Mouse (Mus musculus): ENCODE results near the gene Osbpl5.
A peak's percentile ranks its signal among the peaks of the same experiment; 100 is the strongest.
"Not testable (repeated sequence)": the region's sequence is repeated elsewhere in the genome, so short reads cannot be mapped to it uniquely, and the experiment has no call there.

The Osbpl5 gene

DNA sequence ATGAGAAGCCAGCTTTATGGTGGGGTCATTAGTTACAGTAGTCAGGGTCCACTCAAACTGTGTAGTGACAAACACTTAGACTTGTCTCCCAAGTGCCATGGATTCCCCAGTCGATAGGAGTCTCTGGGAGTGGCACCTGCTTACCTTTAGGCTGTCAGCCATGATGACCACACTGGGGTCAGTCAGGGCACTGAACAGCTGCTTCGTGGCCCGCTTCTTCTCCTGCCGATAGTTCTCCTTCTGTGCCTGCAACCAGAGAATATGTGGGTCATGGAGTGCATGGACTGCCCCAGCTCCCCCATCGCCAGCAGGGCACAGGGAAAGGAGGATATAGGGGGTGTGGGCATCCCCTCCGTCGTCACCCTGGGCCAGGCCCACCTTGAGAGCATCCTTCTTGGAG is 47.4 kb downstream of the Osbpl5 start:
- no peak for DNase-seq (ENCODE audit: low spot score)

DNA sequence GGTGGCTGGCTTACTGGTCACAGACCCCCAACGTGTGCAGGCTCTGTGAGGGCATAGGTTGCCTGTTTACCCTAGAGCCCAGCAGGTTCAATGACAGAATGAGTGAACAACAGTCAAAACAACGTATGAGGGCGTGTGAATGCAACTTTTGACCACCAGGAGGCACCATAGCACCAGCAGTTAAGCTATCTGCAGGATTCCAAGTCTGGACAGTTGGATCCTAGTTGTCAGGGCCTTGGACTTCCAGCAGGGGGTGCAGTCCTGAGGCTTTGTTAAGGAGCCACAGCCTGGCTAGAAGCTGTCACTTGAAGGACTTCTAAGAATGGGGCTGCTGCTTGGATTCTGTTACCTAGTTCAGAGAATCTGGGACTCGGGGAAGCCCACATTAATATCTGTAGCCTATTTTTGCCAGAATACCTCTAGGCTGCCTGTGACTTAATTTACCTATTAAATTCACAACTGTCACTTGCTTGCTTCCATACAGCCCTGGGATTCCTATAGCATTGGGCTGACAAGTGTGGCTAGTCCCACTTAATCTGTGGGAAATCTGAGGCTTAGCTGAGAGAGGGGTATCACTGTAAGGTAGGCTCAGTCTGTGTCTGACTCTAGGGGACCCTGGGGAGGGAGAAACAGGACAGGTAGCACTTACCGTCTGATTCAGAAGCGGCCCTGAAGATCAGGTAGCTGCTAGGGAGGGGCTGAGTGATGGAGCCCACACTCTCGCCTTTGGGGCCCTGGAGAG is 49.9 kb downstream of the Osbpl5 start:
- peak; percentile 96 for DNase-seq (ENCODE audit: low spot score)

DNA sequence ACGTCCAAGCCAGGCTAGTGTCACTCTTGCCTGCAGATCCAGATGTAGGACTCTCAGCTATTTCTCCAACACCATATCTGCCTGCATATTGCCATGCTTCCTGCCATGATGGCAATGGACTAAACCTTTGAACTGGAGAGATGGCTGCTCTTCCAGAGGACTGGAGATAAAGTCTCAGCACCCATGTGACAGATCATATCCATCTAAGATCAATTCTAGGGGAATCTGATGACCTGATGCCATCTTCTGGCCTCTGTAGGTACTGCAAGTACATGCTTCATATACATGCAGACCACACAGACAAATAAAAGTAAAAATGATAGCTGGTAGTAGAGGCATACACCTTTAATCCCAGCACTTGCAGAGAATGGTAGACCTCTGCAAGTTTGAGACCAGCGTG is 60.6 kb downstream of the Osbpl5 start:
- peak; percentile 45 for DNase-seq (ENCODE audit: low spot score)

DNA sequence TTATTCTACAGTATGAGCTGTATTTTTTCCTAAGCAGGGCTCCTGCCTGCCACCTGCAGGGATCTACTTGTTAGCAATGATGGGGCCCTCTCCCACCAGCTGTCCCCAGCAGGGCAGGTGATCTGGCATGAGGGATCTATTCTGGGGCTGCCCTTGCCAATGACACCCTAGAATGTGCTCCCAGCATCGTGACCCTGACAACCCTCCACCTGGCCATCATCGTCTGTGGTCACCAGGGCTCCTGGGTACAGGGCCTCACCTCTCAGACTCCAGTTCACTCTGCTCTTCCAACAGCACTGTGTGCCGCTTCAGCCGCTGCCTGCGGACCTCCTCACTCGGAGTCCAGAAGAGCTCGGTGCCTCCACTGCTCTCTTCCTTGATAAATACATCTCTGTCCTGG is 62.2 kb downstream of the Osbpl5 start:
- no peak for DNase-seq (ENCODE audit: low spot score)

DNA sequence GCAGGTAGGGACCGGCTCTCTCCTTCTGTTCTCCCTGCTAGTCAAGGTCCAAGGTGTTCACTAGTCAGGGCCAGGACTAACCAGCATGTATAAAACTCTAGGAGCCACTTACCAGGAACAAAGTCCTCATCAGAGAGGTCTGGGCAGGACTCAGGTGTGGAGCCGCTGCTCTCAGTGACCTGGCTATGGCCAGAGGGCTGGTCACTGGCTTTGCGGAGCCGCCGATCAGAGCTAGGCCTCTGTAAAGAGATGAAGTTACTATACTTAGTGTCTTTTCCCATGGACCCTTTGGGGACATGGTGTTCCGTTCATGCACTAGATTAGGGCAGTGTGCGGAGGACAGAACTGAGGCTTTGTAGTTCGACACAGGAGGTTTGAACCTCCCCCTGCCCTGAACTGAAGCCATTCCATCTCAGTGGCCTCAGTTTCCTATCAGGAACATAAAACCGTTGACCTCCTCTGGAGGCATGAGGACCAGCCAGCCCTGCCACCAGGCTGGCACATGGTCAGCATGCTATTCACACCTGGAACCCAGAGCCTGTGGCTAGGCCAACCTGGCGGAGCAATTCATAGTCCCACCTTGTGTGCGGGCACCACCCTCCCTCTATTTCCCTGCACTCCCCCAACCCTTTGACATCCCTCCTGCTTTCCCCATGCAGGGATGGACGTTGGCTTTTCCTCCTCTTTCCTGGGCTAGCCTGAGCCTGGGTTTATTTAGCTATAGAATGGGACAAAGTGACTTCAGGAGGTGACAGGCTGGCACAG is 63.9 kb downstream of the Osbpl5 start:
- no peak for DNase-seq (ENCODE audit: low spot score)

DNA sequence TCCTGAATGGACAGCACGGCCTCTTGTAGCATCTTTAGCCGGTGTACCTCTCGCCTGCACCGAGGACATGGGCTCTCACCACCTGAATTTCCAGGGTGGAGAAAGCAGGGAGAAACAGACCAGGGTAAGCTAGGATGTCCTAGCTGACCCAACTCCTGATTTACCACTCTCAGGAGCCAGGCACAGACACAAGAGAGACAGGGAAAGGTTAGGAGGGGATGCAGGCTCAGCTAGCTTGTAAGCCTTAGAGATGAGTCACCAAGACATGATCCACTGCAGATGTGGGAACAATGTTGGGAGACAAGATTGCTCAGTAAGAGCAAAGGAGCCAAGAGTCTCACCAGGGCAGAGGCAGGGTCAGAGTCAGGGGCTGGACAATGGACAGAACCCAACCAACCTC is 64.9 kb downstream of the Osbpl5 start:
- DNase-seq (ENCODE audit: low spot score), result no peak

DNA sequence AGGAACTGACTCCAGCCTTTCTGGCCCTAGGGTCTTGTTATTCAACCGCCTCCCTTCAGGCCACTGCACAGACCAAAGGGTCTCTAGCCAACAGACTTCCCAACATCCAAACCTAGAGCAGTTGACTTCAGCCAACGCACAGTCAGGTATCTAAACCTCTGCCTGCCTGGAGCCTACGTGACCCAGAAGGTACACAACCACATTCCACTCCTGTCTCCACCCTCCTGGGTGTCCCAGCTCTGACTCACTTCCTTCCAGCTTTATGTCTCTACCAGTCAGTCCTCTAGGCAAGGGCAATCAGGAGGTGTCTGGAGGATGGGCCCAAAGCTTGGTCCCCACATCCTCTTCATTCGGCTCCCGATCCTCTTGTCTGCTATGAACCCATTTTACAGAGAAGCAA is 65.6 kb downstream of the Osbpl5 start:
- DNase-seq (ENCODE audit: low spot score), result no peak

DNA sequence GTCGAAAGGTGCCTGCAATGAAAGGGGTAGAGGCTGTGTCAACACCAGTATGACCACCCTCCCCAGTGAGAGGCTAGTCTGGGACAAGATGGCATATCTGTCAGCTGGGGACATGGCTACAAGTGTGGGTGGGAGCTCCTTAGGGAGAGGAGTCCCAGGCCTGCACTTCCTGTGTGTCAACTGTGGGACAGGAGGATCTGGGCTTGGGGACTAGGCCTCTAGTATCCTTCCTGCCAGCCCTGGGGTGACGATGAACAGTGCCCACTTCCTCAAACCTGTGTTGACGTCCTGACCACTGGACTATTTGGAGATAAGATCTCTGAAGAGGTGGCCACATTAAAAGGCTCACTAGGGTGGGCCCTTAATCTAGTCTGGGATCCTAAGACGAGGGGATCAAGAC is 66.8 kb downstream of the Osbpl5 start:
- DNase-seq (ENCODE audit: low spot score), result no peak

DNA sequence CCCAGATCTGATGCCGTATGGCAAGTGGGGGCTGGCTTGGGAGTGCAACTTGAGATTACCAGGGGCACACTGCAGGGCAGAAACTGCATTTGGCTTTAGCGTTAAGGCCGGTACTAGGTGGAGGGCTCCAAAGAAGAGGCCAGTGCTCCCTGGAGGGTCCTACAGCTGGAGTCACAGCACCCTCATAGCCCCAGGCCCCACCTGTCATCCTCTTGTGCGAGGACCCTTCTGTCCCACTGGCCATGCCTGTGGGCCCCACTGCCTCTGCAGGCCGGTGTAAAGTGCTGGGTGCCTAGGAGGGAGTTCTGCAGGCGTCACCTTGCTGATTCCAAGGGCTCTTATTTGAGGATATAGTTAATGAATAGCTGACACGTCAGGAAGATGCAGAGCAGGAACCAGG is 67.3 kb downstream of the Osbpl5 start:
- no peak for DNase-seq (ENCODE audit: low spot score)

DNA sequence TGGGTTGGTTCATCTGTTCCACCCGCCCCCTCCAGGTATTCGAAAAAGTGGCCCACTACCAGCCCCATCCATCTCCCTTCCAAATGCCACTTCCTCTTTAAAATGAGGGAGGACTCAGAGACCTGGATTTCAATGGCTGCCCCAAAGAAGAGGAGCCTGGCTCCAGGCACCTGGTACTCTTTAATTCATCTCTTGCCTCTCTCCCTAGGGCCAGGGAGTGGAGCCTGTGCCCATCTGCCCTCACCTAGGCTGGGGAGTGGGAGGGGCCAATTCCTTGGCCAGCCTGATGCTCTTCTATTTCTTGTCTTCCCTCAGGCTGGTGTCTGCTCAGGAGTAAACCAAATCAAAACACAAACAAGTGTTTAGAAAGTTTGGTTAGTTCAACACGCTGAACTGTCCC is 70.1 kb downstream of the Osbpl5 start:
- DNase-seq (ENCODE audit: low spot score), result not testable (repeated sequence)

DNA sequence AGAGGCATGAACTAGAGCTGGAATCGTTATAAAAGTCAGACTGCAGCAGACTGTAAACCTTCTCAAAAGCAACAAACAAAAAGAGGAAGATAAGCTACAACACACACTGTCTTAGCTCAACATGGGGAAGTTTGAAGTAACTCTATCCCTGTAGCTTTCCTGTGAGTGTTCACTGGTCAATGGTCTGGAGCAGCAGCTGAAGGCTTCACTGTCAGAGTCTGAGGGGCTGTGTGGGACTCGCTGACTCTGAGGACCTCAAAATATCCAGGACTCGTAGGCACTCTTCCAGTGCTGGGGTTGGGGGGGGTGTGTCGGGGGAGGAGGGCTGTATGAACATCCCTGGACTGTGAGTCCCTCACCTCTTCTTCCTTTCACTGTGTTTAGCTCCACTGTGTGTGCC is 70.6 kb downstream of the Osbpl5 start:
- not testable (repeated sequence) for DNase-seq (ENCODE audit: low spot score)

DNA sequence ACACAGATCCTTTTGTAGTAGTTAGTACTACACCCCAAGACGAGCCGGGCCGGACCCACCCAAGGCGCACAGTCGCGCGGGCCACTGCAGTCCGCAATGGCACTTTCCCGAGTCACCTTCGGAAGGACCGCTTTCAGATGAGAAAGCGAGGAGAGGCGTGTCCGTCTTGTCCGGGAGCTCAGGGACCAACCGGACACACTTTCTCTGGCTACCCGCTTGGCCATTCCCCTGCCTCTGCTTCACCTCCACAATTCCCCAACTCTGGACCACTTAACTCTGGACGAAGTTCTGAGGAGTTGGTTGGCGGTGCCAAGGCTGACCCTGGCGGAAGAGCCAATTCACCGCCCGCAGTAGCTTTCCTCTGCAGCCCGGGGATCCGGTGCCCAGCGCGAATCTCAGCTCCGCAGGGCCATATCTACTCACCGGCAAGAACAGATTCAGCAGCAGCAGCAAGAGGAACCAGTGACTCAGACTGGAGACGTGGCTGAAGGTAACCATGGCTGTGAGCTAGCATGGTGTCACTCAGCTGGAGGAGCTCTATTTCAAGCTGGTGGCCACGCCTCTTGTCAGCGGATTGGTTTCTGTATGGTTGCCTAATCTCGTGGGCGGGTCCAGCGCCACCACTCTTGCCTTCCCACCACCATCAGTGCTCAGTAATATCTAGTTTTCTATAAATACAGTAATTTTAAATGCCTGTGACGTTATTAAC is 71.3 kb downstream of the Osbpl5 start, which contains the start of gene Tnfrsf23:
Gene Tnfrsf23, minus strand, starts transcription at position 514 of the 709 bp plus-strand sequence.
- peak; percentile 88 for DNase-seq (ENCODE audit: low spot score)

DNA sequence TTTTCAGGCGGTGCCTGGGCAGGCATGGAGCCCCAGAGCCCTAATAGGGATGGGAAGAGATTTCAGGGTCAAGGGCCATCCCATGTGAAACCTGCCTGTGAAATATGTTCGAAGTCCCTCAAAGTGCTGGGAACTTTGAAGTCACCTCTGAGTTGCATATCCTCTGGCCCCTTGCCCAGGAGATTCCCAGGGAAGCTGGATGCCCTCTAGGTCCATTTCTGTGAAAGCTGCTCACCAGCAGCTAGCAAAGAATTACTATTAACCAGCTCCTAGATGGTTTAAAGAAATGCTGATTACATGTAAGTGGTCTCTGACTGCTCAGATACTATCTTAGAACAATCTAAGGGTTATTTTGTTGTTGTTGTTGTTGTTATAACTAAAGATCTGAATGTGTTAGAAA is 72.2 kb downstream of the Osbpl5 start:
- DNase-seq (ENCODE audit: low spot score), result not testable (repeated sequence)

DNA sequence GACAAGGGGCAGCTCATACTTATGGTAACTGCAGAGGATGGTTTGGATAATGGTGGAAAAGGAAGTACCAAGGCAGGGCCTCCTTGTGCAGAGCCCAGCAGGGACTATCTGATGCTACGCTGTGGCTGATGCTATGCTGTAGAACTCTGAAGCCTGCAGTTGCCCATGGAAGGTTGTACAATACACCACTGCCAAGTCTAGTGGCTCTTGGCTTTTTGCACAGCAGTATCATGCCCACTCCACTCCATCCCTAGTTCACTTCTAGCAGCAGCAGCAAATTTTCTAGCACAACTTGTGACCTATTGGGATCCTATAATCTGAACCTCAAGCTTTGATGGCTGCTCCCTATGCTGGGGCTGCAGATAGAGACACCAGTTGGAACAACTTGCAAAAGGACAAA is 75.2 kb downstream of the Osbpl5 start:
- no peak for DNase-seq (ENCODE audit: low spot score)

DNA sequence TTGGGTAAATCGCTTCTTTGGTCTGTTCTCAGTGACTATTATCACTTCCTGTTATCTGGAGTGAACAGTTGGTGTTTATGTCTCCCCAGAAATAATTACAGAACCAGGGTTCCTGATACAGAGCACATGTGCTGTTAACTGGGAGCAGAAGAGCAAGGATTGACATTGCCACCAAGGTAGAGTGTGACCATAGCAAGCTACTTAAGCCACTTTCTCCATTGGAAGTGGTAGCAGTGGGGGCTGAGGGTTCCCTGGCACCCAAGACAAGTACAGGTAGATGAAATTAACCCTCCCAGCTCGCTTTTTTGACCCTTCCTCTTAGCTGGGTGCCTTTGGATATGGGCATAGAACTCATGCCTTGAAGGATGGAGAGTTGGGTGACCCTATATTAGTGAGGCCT is 75.9 kb downstream of the Osbpl5 start:
- not testable (repeated sequence) for DNase-seq (ENCODE audit: low spot score)

DNA sequence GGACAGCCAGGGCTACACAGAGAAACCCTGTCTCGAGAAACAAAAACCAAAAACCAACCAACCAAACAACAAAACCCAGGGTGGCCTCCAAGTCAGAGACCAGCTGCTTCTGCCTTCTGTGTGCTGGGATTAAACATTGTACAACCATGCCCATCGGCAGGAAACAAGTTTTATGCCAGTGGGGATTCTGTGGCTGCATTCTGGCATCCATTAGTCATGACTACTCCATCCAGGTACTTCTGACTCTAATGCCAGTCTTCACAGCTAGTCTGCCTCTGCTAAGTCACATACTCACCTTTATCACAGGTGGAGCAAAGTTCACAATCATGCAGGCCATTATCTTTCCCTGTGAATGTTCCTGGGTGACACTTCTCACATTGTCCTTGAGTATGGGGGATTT is 77.1 kb downstream of the Osbpl5 start:
- DNase-seq (ENCODE audit: low spot score), result not testable (repeated sequence)

DNA sequence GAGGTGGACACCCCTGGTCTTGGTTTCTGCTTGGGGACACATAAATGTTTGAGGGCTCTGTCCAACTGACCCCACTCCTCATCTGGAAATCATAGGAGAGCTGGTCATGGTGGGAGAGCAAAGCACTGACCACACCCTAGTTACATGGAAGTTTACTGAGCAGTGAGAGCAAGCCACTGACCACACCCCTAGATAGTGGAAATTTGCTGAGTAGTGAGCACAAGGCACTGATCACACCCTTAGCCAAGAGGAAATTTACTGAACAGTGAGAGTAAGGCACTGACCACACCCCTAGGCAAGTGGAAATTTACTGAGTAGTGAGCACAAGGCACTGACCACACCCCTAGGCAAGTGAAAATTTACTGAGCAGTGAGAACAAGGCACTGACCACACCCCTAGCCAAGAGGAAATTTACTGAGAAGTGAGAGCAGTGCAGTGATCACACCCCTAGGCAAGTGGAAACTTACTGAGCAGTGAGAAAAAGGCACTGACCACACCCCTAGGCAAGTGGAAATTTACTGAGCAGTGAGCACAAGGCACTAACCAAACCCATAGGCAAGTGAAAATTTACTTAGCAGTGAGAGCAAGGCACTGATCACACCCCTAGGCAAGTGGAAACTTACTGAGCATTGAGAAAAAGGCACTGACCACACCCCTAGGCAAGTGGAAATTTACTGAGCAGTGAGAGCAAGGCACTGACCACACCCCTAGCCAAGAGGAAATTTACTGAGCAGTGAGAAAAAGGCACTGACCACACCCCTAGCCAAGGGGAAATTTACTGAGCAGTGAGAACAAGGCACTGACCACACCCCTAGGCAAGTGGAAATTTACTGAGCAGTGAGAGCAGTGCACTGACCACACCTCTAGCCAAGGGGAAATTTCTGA is 90.1 kb downstream of the Osbpl5 start:
- DNase-seq (ENCODE audit: low spot score), result no peak

DNA sequence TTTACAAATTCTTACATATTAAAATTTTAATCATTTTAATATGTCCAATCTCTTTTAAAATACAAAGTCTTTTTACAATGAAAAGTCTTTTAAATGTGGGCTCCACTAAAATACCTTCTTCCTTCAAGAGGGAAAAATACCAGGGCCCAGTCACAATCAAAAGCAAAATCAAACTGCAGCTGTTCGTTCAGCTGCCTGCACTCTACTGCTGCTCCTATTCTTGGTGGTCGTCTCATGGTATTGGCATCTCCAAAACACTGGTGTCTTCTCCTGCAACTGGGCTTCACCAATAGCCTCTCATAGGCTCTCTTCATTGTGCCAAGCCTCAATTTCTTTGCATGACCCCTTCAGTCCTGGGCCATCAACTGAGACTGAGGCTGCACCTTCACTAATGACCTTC is 93.3 kb downstream of the Osbpl5 start:
- DNase-seq (ENCODE audit: low spot score), result no peak

DNA sequence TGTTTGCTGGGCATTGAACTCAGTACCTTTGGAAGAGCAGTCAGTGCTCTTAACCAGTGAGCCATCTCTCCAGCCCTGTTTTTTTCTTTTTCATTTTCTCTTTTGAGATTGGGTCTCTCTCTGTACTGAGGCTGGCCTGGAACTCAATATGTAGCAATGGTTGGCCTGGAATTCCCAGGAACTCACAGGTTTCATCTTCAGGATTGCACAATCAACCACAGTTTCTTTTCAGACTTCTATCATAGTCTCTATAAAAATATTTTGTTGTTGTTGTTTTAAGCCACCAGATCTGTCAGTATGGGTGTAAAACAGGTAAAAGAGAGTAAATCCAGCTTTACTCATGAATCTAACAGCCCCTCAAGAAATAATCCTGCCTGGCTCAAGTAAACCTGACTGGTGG is 96.0 kb downstream of the Osbpl5 start:
- DNase-seq (ENCODE audit: low spot score), result no peak

DNA sequence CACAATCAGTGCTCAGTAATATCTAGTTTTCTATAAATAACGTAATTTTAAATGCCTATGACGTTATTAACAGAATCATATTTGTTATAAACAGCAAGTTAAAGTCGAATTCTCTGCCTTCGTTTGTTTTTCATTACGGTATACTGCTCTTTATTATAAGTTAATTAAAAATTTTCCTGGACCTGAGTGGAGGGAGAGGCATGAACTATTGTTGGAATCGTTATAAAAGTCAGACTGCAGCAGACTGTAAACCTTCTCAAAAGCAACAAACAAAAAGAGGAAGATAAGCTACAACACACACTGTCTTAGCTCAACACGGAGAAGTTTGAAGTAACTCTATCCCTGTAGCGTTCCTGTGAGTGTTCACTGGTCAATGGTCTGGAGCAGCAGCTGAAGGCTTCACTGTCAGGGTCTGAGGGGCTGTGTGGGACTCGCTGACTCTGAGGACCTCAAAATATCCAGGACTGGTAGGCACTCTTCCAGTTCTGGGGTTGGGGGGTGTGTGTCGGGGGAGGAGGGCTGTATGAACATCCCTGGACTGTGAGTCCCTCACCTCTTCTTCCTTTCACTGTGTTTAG is 106.9 kb downstream of the Osbpl5 start:
- DNase-seq (ENCODE audit: low spot score), result not testable (repeated sequence)

DNA sequence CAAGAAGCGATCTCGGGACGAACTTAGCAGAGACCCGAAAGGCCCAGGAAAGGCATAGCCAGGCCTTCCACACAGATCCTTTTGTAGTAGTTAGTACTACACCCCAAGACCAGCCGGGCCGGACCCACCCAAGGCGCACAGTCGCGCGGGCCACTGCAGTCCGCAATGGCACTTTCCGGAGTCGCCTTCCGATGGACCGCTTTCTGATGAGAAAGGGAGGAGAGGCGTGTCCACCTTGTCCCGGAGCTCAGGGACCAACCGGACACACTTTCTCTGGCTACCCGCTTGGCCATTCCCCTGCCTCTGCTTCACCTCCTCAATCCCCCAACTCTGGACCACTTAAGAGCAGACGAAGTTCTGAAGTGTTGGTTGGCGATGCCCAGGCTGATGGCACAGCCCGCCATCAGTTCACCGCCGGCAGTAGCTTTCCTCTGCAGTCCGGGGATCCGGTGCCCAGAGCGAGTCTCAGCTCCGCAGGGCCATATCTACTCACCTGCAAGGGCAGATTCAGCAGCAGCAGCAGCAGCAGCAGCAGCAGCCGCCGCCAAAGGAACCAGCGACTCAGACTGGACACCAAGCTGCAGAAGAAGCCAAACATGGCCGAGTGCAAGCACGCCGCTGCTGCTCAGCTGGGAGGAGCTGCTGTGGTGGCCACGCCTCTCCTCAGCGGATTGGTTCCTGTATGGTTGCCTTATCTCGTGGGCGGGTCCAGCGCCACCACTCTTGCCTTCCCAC is 107.6 kb downstream of the Osbpl5 start, which contains the start of gene Tnfrsf22:
Gene Tnfrsf22, minus strand, starts transcription at position 628 of the 735 bp plus-strand sequence.
- peak; percentile 94 for DNase-seq (ENCODE audit: low spot score)

Data from embryo, embryonic 10 days (tissue).